Mouse (Mus musculus) heart, adult 2 months (tissue): ENCODE data around the gene Trf. TPM values are rescaled to one million over a fixed set of nuclear protein-coding genes. Genes with fewer than 3 reads are reported as not detected.

ENCODE experiments used
- DNase-seq, 2 experiments: peaks; one replicate each; pipeline ENCODE4 v3.0.0; 2021
- H3K27ac ChIP-seq: fragments of 200-600 bp; 2 replicates; pipeline ENCODE4 v1.8.1; 2022
- H3K27me3 ChIP-seq: fragments of 200-500 bp; 2 replicates; pipeline ENCODE4 v1.6.1; 2012; ENCODE audit warnings: mild to moderate bottlenecking, low read length, inconsistent platforms, mixed read lengths; ENCODE audit not compliant: control insufficient read depth, insufficient read depth
- H3K36me3 ChIP-seq: fragments of 200-500 bp; 2 replicates; pipeline ENCODE4 v1.6.1; 2012; ENCODE audit warnings: low read length, inconsistent platforms; ENCODE audit not compliant: control insufficient read depth, insufficient read depth
- H3K4me1 ChIP-seq: fragments of 200-500 bp; 2 replicates; pipeline ENCODE4 v1.6.1; 2011; ENCODE audit warnings: low read length; ENCODE audit not compliant: control insufficient read depth, insufficient read depth
- H3K4me3 ChIP-seq: fragments of 200-600 bp; 2 replicates; pipeline ENCODE4 v1.8.1; 2022
- H3K79me2 ChIP-seq: fragments of 200-500 bp; replicated peaks from 2 replicates; pipeline ENCODE4 v1.6.1; 2012; ENCODE audit warnings: mild to moderate bottlenecking, inconsistent platforms, low read length, moderate library complexity, mixed read lengths; ENCODE audit not compliant: control insufficient read depth, insufficient read depth
- H3K9ac ChIP-seq: fragments of 200-500 bp; 2 replicates; pipeline ENCODE4 v1.6.1; 2012; ENCODE audit warnings: low read depth, mild to moderate bottlenecking, control low read depth, inconsistent platforms, low read length, mixed read lengths
- CTCF ChIP-seq: fragments of 200-600 bp; IDR thresholded peaks from 2 replicates; pipeline ENCODE4 v1.8.1; 2022; ENCODE audit warnings: antibody characterized with exemption, mild to moderate bottlenecking, moderate library complexity
- EP300 ChIP-seq: fragments of 200-500 bp; IDR thresholded peaks from 2 replicates; pipeline ENCODE4 v1.6.1; 2011; ENCODE audit warnings: low read depth, low read length, control low read depth; ENCODE audit not compliant: insufficient read depth
- POLR2A ChIP-seq: fragments of 200-500 bp; IDR thresholded peaks from 2 replicates; pipeline ENCODE4 v1.6.1; 2011; ENCODE audit warnings: mild to moderate bottlenecking, low read depth, low read length, control low read depth; ENCODE audit not compliant: insufficient read depth
- WGBS: fragments of 180-500 bp; shearing (Covaris S2); methylation state at CpG from one replicate; pipeline ENCODE4 v1.1.7; 2018; 5-methylcytosine and 5-hydroxymethylcytosine counted together
- intact Hi-C: fragments of 180-260 bp; cut with DNase I; formaldehyde crosslinking; loops from one replicate; pipeline ENCODE4 v1.15.1; 2025
- long read RNA-seq: library from polyadenylated mRNA; stranded (forward); transcript quantifications from one replicate; pipeline ENCODE4 v2.0.0, GENCODE M21; 2021
- polyA plus RNA-seq: library from polyadenylated mRNA; depleted of rRNA; stranded (reverse); fragments of >200 nt; gene quantifications from 2 replicates; pipeline ENCODE4 v1.2.3, GENCODE M21; 2012; rRNA removed
- total RNA-seq, 2 experiments: library from RNA; stranded (reverse); gene quantifications; 2 replicates each; pipeline ENCODE4 v1.2.3; 2021

Gene Trf
- total RNA-seq (10 to 100 TPM; 41.2 to 47.8 TPM), polyA plus RNA-seq (52.9 and 87.2 TPM in 2 replicates)
- long read RNA-seq, transcript Trf-201 (17 exons, 2,571 nt) = major isoform, 105 of 111 reads
- long read RNA-seq, partial matches to known transcripts = 2 of 111 reads
- long read RNA-seq, other reads (novel, unspliced or antisense) = 4 of 111 reads

DNA sequence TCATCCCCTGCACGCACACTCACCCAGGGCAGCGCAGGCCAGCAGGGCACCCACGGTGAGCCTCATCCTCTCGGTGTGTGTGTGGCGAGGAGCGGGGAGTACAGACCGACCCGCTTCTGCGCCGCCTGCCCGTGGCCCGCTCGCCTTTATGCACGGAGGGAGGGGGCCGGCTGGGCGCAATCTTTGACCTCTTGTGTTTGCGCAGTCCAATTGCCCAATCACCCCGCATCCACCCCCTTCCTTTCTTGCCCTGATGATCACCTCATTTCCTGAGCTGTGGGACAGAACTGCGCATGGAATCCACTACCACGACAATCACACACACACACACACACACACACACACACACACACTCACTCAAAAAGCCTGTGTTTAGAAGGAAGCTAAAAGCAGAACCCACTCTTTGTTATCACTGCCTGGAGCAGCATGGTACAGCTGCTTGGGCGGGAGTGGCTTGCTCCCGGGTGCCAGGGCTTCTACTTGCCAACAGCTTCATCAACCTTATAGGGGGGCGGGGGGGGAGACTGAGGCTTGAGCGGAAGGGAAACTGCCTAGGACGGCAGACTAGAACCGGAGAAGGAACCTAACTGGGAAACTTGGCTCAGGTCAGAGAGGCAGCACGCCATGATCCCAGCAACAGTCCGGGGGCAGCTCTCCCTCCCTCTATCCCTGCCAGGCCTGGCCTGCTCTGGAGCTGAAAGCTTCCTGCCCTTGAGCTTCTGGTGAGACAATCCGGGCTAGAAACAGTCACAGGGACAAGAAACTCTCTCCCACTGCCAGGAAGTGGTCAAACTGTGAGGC is at the start of gene Trf, which contains the start of gene Gm20425:
Trf (minus strand) TSS at position 294 of the 801 bp plus-strand sequence.
Gm20425 (minus strand) TSS at position 157 of the 801 bp plus-strand sequence.
- TF ChIP-seq EP300 = no peak
- no peak for TF ChIP-seq CTCF
- TF ChIP-seq POLR2A = no peak
- intact Hi-C loops = no loop called here
- no peaks in the 10 kb centered on the region for H3K79me2 ChIP-seq
- peak; percentile 67 to 80 for DNase-seq
- peak within 1 kb of the TSS; percentile 53 for H3K9ac ChIP-seq
- H3K27ac ChIP-seq = no peak within 1 kb of the TSS; the same call in 1 of the 2 replicates
- no peaks in the 10 kb centered on the region for H3K36me3 ChIP-seq
- no peaks in the 10 kb centered on the region for H3K27me3 ChIP-seq
- 0 out of 2 replicates have a peak, but pooled peaks cover 1% of the 10 kb centered on the region for H3K4me1 ChIP-seq
- WGBS = 26% methylated on average over 29 of the region's 29 CpGs
- peak within 1 kb of the TSS; percentile 7; the same call in 1 of the 2 replicates for H3K4me3 ChIP-seq

DNA sequence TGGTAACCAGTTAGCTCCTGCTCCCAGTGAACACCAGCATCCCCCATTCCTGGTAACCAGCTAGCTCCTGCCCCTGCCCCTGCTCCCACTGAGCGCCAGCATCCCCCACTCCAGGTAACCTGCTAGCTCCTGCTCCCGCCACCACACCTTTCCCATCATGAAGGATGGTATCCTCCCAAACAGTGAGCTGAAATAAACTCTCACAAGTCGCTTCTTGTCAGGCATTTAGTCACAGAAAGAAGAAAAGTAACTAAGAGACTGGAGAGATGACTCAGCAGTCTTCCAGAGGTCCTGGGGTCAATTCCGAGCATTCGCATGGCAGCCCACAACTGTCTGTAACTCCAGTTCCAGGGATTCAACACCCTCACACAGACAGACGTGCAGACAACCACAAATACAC is 46.6 kb upstream of the Trf start:
- intact Hi-C loops = no loop called here
- no peak for DNase-seq
- H3K4me1 ChIP-seq = no peaks in the 10 kb centered on the region
- no peaks in the 10 kb centered on the region for H3K27me3 ChIP-seq
- no peak overlapping the region for H3K27ac ChIP-seq
- no peak overlapping the region for H3K4me3 ChIP-seq
- no peak overlapping the region for H3K9ac ChIP-seq
- H3K36me3 ChIP-seq = no peaks in the 10 kb centered on the region
- TF ChIP-seq EP300 = no peak
- TF ChIP-seq POLR2A = no peak
- no peak for TF ChIP-seq CTCF
- no peaks in the 10 kb centered on the region for H3K79me2 ChIP-seq
- 86% methylated on average over 6 of the region's 6 CpGs for WGBS

DNA sequence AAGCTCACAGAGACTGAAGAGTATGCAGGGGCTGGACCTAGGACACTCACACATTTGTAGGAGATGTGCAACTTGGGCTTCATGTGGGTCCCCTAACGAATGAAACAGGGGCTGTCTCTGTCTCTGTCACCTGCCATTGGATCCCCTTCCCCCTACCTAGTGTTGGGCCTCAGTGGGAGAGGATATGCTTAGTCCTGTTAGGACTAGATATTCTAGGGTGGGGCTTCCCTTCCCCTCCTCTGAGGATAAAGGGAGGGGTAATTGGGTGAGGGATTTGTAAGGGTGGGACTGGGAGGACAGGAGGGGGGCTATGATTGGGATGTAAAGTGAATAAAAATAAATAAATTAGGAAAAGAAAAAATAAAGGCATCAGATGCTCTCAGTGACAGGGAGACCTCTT is 45.4 kb upstream of the Trf start:
- no peak for DNase-seq
- intact Hi-C loops = no loop called here
- H3K36me3 ChIP-seq = no peaks in the 10 kb centered on the region
- H3K4me3 ChIP-seq = no peak overlapping the region
- H3K9ac ChIP-seq = no peak overlapping the region
- H3K27me3 ChIP-seq = no peaks in the 10 kb centered on the region
- no peak overlapping the region for H3K27ac ChIP-seq
- H3K4me1 ChIP-seq = no peaks in the 10 kb centered on the region
- TF ChIP-seq CTCF (no peak), EP300 (no peak), POLR2A (no peak)
- no peaks in the 10 kb centered on the region for H3K79me2 ChIP-seq
- 68% methylated on average over 1 of the region's 1 CpGs for WGBS

DNA sequence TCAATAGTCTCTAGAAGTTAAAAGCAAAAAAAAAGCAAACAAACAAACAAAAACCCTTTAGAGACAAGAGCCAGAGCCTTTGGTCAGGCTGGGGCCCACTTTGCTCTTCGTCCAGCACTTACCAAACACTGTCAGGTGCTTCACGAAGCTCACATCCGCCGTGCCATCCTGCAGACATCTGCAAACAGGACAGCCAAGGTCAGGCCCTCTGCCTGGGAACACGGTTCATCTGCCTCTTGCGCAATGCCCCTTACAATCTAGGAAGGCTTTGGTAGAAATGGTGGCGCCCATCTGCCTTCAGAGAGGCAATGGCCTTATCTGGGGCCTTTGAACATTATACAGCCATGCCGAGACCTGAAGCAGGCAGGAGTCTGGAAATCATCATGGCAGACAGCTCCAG is 44.6 kb upstream of the Trf start:
- no peaks in the 10 kb centered on the region for H3K79me2 ChIP-seq
- intact Hi-C loops = no loop called here
- H3K27ac ChIP-seq = no peak overlapping the region
- no peak overlapping the region for H3K9ac ChIP-seq
- WGBS = 76% methylated on average over 8 of the region's 8 CpGs
- H3K27me3 ChIP-seq = no peaks in the 10 kb centered on the region
- no peaks in the 10 kb centered on the region for H3K4me1 ChIP-seq
- H3K4me3 ChIP-seq = no peak overlapping the region
- no peaks in the 10 kb centered on the region for H3K36me3 ChIP-seq
- no peak for TF ChIP-seq EP300
- TF ChIP-seq CTCF = no peak
- TF ChIP-seq POLR2A = no peak
- DNase-seq = no peak

DNA sequence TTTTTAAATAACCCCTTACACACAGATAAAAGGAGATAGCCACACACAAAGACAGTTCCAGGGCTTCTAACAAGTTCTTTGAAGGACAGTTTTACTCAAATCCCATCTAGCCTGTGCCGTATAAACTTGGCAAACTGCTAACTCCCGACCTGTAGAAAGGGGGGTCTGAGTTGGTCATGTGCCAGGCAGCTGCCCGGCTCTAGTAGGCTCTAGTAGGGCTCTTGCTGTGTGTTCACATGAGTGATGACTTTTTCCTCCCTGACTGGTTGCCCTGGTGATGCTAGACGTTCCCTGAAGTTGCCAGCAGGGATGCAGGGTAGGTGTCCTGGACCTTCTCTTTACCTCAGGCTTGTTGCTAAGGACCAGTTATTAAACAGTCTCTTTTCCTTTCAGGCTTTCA is 40.9 kb upstream of the Trf start:
- Histone ChIP-seq H3K27ac (no peak overlapping the region), H3K27me3 (no peaks in the 10 kb centered on the region), H3K9ac (no peak overlapping the region), H3K4me3 (no peak overlapping the region), H3K79me2 (no peaks in the 10 kb centered on the region), H3K4me1 (no peaks in the 10 kb centered on the region), H3K36me3 (no peaks in the 10 kb centered on the region)
- intact Hi-C loops = no loop called here
- WGBS = 25% methylated on average over 4 of the region's 4 CpGs
- DNase-seq = no peak
- TF ChIP-seq CTCF (no peak), POLR2A (no peak)

DNA sequence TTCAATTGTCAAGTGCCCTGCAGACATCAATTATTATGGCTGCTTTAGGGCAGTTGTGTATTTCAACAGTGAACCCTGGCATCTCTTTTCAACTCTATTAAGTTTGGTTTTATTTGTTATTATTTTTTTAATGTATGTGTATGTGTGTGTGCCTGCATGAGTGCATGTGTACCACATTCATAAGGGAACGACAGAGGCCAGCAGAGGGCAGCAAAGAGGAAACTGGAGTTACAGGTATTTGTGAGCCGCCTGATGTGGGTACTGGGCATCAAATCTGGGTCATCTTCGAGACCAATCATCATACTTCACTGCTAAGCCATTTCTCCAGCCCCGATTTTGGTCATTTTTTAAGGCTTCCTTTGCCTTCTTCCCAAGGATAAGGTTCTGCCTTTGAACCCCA is 35.5 kb upstream of the Trf start:
- Histone ChIP-seq H3K27me3 (no peaks in the 10 kb centered on the region), H3K9ac (no peak overlapping the region), H3K4me1 (no peaks in the 10 kb centered on the region), H3K4me3 (no peak overlapping the region), H3K36me3 (no peaks in the 10 kb centered on the region), H3K79me2 (no peaks in the 10 kb centered on the region), H3K27ac (no peak overlapping the region)
- intact Hi-C loops = no loop called here
- WGBS = 84% methylated on average over 4 of the region's 4 CpGs
- no peak for DNase-seq
- TF ChIP-seq EP300 (no peak), POLR2A (no peak), CTCF (no peak)
